Mouse (Mus musculus) heart, embryonic 11.5 days (tissue): ENCODE data around the gene Gfi1b. TPM values are rescaled to one million over a fixed set of nuclear protein-coding genes. Genes with fewer than 3 reads are reported as not detected.
A peak's percentile ranks its signal among the peaks of the same experiment; 100 is the strongest.

Experiments used
- ATAC-seq: fragments of 200-750 bp; cut with Nextera tagmentation; replicated peaks from 2 replicates; pipeline ENCODE4 v1.8.0; 2017; ENCODE audit warnings: moderate library complexity; ENCODE audit not compliant: insufficient number of reproducible peaks, low FRiP score, low TSS enrichment
- H3K27ac ChIP-seq: fragments of 300-500 bp; sonication (generic); 2 replicates; pipeline ENCODE4 v1.5.1; 2014; ENCODE audit warnings: mild to moderate bottlenecking, low read depth, low read length
- H3K27me3 ChIP-seq: fragments of 300-500 bp; sonication (generic); 2 replicates; pipeline ENCODE4 v1.6.1; 2014; ENCODE audit warnings: mild to moderate bottlenecking, low read length, mixed read lengths; ENCODE audit not compliant: control insufficient read depth, insufficient read depth
- H3K36me3 ChIP-seq: fragments of 300-500 bp; sonication (generic); 2 replicates; pipeline ENCODE4 v1.6.1; 2014; ENCODE audit warnings: mild to moderate bottlenecking, low read length, moderate library complexity, mixed read lengths; ENCODE audit not compliant: control insufficient read depth, insufficient read depth
- H3K4me1 ChIP-seq: fragments of 300-500 bp; sonication (generic); 2 replicates; pipeline ENCODE4 v1.6.1; 2014; ENCODE audit warnings: low read length; ENCODE audit not compliant: control insufficient read depth, insufficient read depth
- H3K4me2 ChIP-seq: fragments of 300-500 bp; sonication (generic); 2 replicates; pipeline ENCODE4 v1.6.1; 2014; ENCODE audit warnings: mild to moderate bottlenecking, moderate library complexity
- H3K4me3 ChIP-seq: fragments of 300-500 bp; sonication (generic); 2 replicates; pipeline ENCODE4 v1.5.1; 2014; ENCODE audit warnings: low read depth, low read length
- H3K9ac ChIP-seq: fragments of 300-500 bp; sonication (generic); 2 replicates; pipeline ENCODE4 v1.6.1; 2014; ENCODE audit warnings: mild to moderate bottlenecking, low read depth, low read length, moderate library complexity
- H3K9me3 ChIP-seq: fragments of 300-500 bp; sonication (generic); replicated peaks from 2 replicates; pipeline ENCODE4 v1.6.1; 2016; ENCODE audit warnings: low read length; ENCODE audit not compliant: control insufficient read depth
- WGBS: fragments of 180-500 bp; shearing (Covaris S2); extraction: QIAGEN DNeasy Blood & Tissue Kit; methylation state at CpG from one replicate; pipeline ENCODE4 v1.1.7; 2014; ENCODE audit not compliant: insufficient replicate concordance; 5-methylcytosine and 5-hydroxymethylcytosine counted together
- polyA plus RNA-seq: library from polyadenylated mRNA; unstranded; fragments of >200 nt; fragmentation: Nextera tagmentation; extraction: Ambion mirVana; gene quantifications from 2 replicates; pipeline ENCODE4 v1.2.1, GENCODE M21; 2014

The Gfi1b gene
- polyA plus RNA-seq, 1 experiment from 2014 or later = 10.9 TPM

DNA sequence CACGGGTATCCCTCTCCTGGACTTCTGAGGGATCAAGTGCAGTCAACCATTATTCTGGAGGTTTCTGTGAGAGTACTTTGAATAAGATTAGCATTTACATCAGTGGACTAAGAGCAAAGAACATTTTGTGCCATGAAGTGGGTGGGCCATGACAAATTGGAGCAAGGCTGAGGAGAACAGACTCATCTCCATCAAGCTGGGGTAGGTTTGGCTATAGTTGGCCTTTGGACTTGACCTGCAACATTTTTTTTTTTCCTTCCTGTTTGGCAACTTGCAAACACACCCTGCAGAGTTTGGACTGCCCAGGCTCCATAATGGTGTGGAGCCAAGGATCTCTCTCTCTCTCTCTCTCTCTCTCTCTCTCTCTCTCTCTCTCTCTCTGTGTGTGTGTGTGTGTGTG, 10.8 kb upstream of the Gfi1b start:
- 59% methylated on average over 1 of the region's 1 CpGs for WGBS
- no peak for ATAC-seq
- no peaks in the 10 kb centered on the region for H3K36me3 ChIP-seq

DNA sequence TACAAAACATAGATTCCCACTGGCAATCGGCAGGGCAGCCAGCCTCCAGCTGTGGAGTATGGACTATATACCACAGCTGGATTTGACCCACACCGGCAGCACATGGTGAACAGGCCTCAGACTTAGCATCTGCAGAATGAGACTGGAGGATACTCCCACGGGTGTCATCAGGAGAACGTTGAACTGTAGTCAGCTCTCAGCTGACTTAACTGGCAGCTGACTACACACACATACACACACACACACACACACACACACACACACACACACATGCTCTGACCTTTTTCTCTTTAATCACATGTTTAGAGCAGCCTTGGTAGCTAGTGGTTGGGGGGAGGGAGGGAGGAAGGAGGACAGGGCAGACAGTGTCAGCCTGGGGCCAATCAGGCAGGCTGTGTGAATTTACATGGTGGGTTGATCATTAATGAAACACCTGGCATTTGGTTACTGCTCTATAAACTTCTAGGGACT, 8.2 kb upstream of the Gfi1b start:
- Histone ChIP-seq H3K9me3 (no peaks in the 10 kb centered on the region), H3K27me3 (no peaks in the 10 kb centered on the region), H3K27ac (no peak overlapping the region), H3K9ac (no peak overlapping the region), H3K36me3 (no peaks in the 10 kb centered on the region), H3K4me1 (no peaks in the 10 kb centered on the region), H3K4me3 (no peak overlapping the region), H3K4me2 (no peak overlapping the region)
- ATAC-seq = no peak
- 53% methylated on average over 4 of the region's 4 CpGs for WGBS

More for the DNA sequence above, 10.8 kb upstream of the Gfi1b start:
- no peak overlapping the region for H3K4me3 ChIP-seq
- no peaks in the 10 kb centered on the region for H3K9me3 ChIP-seq
- no peak overlapping the region for H3K4me2 ChIP-seq
- no peaks in the 10 kb centered on the region for H3K27me3 ChIP-seq
- H3K27ac ChIP-seq = no peak overlapping the region
- no peak overlapping the region for H3K9ac ChIP-seq
- H3K4me1 ChIP-seq = 0 out of 2 replicates have a peak, but pooled peaks cover 4% of the 10 kb centered on the region

DNA sequence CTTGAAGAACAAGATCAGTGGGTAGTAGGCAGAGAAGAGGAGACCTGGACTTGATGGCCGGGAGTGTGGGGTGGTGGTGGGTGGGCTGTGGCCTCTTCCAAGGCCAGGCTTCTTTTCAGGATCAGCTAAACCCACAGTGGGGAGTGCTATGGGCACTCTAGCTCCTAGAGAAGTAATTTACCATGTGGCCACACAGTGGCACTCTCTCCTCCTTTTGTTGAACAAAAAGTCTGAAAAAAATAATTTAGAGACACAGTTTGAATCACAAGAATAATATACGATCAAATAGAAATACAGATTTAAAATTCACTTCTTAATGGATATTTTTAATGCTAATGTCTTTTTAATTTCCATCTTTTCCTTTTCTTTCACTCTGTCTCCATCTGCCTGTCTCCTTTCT, 6.3 kb upstream of the Gfi1b start:
- H3K27ac ChIP-seq = no peak overlapping the region
- no peak for ATAC-seq
- no peaks in the 10 kb centered on the region for H3K36me3 ChIP-seq
- no peaks in the 10 kb centered on the region for H3K4me1 ChIP-seq
- 0 out of 2 replicates have a peak, but pooled peaks cover under 1% of the 10 kb centered on the region for H3K27me3 ChIP-seq
- no peak overlapping the region for H3K4me2 ChIP-seq
- no peak overlapping the region for H3K4me3 ChIP-seq
- 40% methylated on average over 2 of the region's 2 CpGs for WGBS
- no peak overlapping the region for H3K9ac ChIP-seq
- no peaks in the 10 kb centered on the region for H3K9me3 ChIP-seq

DNA sequence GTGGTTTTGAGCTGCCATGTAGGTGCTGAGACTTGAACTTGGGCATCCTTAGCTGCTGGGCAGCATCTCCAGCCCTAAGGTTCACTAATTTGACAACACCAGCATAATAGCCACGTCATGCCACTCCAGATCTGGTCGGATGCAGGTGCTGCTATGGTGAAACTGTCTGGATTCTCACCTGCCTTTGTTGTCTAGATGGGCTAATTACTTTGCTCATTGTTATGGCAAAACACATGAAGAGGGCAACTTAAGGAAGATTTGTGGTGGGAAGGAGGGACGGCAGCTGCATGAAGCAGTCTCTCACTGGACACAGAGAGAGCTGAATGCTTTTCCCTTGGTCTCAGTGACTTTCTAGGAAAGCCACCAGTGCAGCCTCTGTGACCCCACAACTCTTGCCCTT, 4.3 kb upstream of the Gfi1b start:
- Histone ChIP-seq H3K4me2 (no peak overlapping the region), H3K9ac (no peak overlapping the region), H3K4me3 (no peak overlapping the region), H3K27me3 (peaks cover 15% of the 10 kb centered on the region), H3K27ac (no peak overlapping the region), H3K36me3 (no peaks in the 10 kb centered on the region), H3K4me1 (no peaks in the 10 kb centered on the region), H3K9me3 (no peaks in the 10 kb centered on the region)
- ATAC-seq = no peak
- 87% methylated on average over 3 of the region's 3 CpGs for WGBS

DNA sequence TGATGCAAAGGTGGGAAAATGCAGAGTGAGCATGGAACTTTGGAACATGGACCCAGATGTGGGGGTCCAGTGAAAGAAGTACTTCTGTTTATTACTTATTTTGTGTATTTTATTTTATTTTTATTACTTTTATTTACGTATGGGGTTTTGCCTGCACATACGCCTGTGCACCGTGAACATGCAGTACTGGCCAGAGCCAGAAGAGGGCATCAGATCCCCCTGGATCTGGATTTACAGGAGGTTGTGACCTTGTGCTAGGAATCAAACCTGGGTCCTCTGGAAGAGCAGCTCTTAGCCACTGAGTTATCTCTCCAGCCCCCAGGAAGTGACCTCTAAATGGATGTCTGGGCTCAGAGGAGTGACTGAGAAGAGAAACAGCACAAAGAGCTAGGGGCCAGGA, 3.1 kb upstream of the Gfi1b start:
- WGBS = 79% methylated on average over 3 of the region's 3 CpGs
- no peak overlapping the region for H3K4me2 ChIP-seq
- H3K9ac ChIP-seq = no peak overlapping the region
- ATAC-seq = no peak
- no peaks in the 10 kb centered on the region for H3K36me3 ChIP-seq
- no peaks in the 10 kb centered on the region for H3K9me3 ChIP-seq
- peaks cover 21% of the 10 kb centered on the region for H3K27me3 ChIP-seq
- H3K27ac ChIP-seq = no peak overlapping the region
- H3K4me3 ChIP-seq = no peak overlapping the region
- H3K4me1 ChIP-seq = no peaks in the 10 kb centered on the region

DNA sequence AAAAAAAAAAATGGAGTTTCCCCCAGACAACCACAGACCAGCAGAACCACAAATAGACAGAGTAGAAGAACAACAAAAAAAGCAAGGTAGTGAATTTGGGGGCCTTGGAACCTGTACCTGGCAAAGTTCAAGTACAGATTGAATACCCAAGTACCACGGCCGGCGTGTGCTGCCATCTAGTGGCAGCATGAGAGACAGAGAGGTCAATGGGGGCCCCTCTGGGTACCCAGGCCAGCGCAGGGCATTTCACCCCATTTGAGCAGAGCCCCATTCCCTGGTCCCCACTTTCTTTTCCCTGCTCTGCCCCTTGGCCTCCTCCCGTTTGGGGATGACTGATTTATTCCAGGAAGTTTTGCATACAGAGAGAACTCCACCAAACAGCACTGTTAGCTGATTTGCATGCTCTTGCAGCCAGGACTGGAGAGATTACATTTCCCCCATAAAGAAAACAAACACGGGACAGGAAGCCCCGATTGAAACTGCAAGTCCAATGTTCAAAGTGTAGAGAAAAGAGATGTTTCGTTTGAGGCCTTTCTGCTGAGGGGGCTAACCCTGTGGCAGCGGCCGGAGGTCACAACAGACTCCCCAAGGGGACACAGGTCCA, 841 bp upstream of the Gfi1b start:
- Histone ChIP-seq H3K9me3 (no peaks in the 10 kb centered on the region), H3K4me1 (no peaks in the 10 kb centered on the region; the same call in 1 of the 2 replicates), H3K27me3 (peaks cover 25% of the 10 kb centered on the region), H3K36me3 (no peaks in the 10 kb centered on the region), H3K4me2 (no peak overlapping the region), H3K27ac (no peak overlapping the region), H3K9ac (no peak overlapping the region), H3K4me3 (no peak overlapping the region)
- ATAC-seq = no peak
- 19% methylated on average over 10 of the region's 10 CpGs for whole genome bisulfite sequencing

DNA sequence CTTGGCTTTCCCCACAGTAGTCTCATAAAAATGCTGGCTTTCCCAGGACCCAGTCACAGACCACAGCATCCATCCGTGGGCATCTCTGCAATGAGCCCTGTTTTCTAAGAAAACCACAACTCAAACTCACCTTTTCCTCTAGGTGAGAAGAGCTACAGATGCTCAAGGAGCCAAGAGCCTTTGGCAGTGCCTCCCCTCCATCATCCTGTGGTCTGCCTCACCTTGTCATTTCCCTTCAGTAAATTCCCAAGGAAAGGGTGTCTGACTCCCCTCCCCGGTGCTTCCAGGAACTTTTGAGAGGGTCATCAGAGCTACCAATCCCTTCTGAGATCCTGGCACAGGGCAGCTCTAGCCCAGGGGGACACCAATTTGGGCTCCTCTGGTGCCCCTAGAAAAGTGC, 671 bp downstream of the Gfi1b start:
- no peak overlapping the region for H3K27ac ChIP-seq
- no peaks in the 10 kb centered on the region for H3K9me3 ChIP-seq
- peaks cover 6% of the 10 kb centered on the region for H3K4me1 ChIP-seq
- peaks cover 25% of the 10 kb centered on the region for H3K27me3 ChIP-seq
- 23% methylated on average over 2 of the region's 2 CpGs for WGBS
- H3K9ac ChIP-seq = peak overlapping the region; percentile 47; the same call in 1 of the 2 replicates
- peak overlapping the region; percentile 37 for H3K4me2 ChIP-seq
- peak overlapping the region; percentile 34 for H3K4me3 ChIP-seq
- H3K36me3 ChIP-seq = no peaks in the 10 kb centered on the region
- ATAC-seq = no peak

DNA sequence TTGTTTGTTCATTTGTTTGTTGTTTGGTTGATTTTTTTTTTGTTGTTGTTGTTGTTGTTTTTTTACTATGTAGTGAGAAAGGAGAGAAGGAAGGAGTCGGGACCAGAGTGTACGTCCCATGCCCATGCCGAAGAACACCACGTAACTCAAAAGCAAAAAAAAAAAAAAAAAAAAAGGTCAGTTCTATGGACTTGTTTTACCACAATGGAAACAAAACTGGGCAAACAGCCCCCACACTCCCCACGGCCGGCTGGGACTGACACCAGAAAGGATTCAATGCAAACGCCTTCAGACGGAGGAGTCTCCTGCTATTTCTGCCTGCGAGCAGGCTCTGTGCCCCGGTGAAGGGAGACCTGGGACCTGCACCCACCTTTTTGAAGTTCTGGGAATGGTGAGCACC, 1.3 kb downstream of the Gfi1b start:
- Histone ChIP-seq H3K27ac (no peak overlapping the region), H3K36me3 (no peaks in the 10 kb centered on the region), H3K4me1 (peaks cover 6% of the 10 kb centered on the region), H3K4me3 (peak overlapping the region; percentile 34; the same call in 1 of the 2 replicates), H3K9me3 (no peaks in the 10 kb centered on the region), H3K4me2 (peak overlapping the region; percentile 49; the same call in 1 of the 2 replicates), H3K9ac (no peak overlapping the region), H3K27me3 (peaks cover 25% of the 10 kb centered on the region)
- no peak for ATAC-seq
- 55% methylated on average over 10 of the region's 10 CpGs for WGBS

DNA sequence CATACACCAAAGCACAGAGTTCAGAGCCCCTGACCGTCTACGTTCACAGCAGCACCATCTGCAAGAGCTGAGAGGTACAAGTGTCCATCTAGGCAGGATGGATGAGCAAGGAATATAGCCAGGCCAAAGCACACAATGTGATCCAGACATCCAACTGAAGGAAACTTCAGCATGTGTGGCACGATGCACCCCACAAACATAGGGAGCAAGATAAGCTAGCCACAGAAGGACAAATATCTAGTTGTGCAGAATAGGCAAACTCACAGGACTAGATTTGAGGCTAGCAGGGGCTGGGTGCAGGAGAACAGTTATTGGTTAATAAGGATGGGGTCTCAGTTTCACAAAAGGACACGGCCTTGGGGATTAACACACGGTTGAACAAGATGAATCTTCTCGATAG, 2.4 kb downstream of the Gfi1b start:
- peaks cover 6% of the 10 kb centered on the region for H3K4me1 ChIP-seq
- WGBS = 80% methylated on average over 6 of the region's 6 CpGs
- H3K27ac ChIP-seq = no peak overlapping the region
- H3K4me2 ChIP-seq = peak overlapping the region; percentile 49
- no peaks in the 10 kb centered on the region for H3K36me3 ChIP-seq
- no peak overlapping the region for H3K9ac ChIP-seq
- H3K27me3 ChIP-seq = peaks cover 25% of the 10 kb centered on the region
- peak overlapping the region; percentile 15; the same call in 1 of the 2 replicates for H3K4me3 ChIP-seq
- no peak for ATAC-seq
- H3K9me3 ChIP-seq = no peaks in the 10 kb centered on the region
